Mouse (Mus musculus): ENCODE measurements around the gene Cox17.
A peak's percentile ranks its signal among the peaks of the same experiment; 100 is the strongest.

Cox17 gene

DNA sequence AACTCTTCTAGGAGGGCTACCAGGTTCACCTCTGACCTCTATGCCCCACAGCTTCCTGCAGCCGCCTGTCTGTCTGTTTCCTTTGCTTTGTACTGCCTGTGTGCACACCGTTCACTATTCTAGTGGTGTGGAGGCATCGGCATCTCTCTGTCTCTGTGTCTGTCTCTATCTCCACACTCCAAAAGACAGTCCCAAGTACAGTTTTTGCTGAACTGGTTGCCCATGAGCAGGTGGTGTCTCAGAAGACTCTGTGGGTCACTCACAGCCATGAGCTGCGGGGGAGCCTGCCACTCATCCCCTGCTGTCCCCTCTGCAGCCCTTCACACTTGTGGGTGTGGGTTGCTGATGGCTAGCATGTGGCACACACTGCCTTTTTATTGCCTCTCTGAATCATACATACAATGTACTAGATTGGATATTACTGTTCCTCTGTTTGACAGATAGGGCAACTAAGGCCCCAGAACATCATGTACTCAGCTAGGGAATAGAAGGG is 23.2 kb downstream of the Cox17 start:
- DNase-seq (ENCODE audit: extremely low read depth, insufficient read length, low spot score), result no peak

DNA sequence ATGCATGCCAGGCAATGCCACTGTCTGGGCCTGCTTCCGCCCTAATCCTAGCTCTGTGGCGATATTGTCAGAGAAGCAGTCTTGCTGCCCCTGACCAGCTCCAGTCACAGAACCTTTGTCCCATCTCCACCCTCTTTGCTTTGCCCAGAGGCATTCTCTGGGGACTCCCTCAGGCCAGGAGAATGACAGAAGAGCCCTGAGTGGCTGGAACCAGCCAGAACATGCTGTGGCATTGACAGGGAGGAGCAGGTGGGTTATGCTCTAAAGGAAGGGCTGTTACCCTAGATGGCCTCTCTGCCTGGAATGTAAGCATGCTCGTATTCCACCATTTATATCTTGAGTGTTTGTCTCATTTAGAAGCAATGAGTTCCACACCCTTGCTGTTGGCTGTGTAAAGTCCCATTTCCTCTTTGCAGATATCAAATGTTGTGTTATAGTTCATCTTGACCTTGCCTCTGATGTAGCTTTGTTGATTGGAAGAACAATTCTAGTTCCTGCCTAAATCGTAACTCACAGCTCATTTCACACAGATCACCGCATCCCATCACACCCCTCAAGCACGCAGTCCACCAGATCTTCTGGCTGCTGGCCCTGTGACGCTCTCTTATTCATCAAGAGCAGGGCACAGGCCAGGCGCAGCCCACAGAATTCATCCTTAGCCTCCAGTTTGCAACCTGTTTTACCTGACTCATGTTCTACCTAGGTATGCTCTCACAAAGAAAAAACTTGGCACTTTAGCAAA is 24.0 kb downstream of the Cox17 start:
- DNase-seq (ENCODE audit: extremely low read depth, insufficient read length, low spot score), result no peak

GRCm38 (mm10) chr16:38371705-38372296 is 25.0 kb downstream of the Cox17 start:
- DNase-seq (ENCODE audit: extremely low read depth, insufficient read length, low spot score), result no peak

GRCm38 (mm10) chr16:38372876-38373275 is 26.1 kb downstream of the Cox17 start:
- DNase-seq (ENCODE audit: extremely low read depth, insufficient read length, low spot score), result no peak

- DNase-seq (ENCODE audit: extremely low read depth, insufficient read length, low spot score), result no peak
Observed at GRCm38 (mm10) chr16:38373439-38373838, 26.6 kb downstream of the Cox17 start.

- no peak for DNase-seq (ENCODE audit: extremely low read depth, insufficient read length, low spot score)
Observed at GRCm38 (mm10) chr16:38373941-38374340, 27.1 kb downstream of the Cox17 start.

DNA sequence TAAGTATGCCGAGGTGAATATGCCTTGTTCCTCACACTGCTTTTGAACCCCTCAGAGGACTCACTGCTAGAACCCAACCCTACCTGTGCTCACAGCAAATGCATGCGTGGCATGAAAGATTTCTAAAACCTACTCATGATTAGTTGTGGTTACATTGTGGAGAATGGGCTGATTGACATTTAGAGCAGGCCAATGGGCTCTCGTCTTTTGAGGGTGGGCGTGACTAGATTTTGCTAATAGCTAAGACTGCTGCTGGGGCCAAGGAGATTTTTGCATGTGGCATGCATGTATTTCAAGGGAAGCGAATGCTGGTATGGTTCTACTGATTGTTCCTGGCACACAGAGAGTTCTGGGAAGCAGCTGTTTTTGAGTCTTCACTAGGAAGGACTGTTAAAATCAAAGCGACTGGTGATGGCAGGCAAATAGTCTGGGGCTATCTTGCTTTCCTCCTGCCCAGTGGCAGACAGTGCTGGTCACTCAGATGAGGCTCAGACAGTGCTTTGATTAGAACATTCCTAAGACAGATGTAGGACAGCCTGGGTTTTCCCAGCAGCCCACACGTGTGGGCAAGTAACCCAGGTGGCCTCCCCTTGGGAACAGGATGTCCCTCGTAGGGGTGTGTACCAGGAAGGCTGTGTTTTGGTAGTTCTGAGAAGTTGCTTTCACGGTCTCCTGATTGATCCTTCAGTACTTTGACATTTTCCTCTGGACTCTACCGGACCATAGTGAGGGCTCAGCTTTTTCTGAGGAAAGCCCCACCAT is 27.8 kb downstream of the Cox17 start:
- DNase-seq (ENCODE audit: extremely low read depth, insufficient read length, low spot score), result no peak

DNA sequence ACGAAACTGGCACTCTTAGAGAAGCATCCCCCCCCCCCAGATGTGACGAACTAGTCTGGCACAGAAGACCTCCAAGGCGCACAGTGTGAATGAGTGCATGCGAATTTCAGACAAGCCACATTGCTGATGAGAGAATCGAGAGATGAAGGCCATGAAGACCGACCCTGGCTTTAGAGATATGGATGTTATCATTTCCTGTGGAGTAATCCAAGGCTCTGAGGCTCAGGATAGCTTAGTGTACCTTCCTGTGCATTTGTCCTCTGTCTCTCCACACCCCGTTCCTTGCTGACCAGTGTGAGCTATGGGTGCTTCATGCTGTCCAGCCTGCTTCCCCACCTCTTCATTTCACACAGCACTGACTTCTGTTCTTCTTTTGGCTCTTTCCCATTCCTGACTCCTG is 28.4 kb downstream of the Cox17 start:
- no peak for DNase-seq (ENCODE audit: extremely low read depth, insufficient read length, low spot score)

DNA sequence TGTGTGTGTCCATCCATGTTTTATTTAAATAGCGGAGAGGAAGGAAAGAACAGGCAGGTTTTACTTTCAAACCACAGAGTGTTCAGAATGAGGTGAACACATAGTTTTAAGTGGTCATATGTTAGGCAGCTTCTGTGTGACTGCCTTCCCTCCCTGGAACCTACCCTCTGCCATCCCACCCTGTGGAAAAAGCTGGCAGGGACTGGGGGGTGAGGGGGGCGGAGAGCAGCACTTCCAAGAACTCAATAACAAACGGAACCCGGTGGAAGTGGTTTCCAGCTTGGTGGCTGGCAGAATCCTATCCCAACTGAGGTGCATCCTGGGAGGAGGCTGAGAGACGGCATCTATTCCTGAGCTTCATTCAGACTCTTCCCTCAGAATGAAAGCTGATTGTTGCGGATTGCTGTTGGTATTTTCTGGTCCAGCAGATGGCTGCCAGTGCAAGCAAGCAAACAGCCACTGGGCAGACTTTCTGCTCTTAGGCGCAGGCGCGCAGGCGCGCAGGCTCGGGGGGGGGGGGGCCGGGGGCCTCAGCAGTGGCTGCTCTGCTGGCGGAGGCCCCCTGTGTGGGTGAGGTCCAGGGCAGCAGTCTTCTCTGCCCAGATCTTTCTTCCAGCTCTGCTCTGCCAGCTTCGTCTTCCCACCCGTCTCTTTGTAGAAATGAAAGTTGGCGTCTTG is 29.5 kb downstream of the Cox17 start:
- DNase-seq (ENCODE audit: extremely low read depth, insufficient read length, low spot score), result no peak

- DNase-seq (ENCODE audit: extremely low read depth, insufficient read length, low spot score), result no peak
Observed at GRCm38 (mm10) chr16:38376841-38377249, 30.1 kb downstream of the Cox17 start.

GRCm38 (mm10) chr16:38377546-38377945 is 30.8 kb downstream of the Cox17 start:
- no peak for DNase-seq (ENCODE audit: extremely low read depth, insufficient read length, low spot score)

GRCm38 (mm10) chr16:38378591-38378990 is 31.8 kb downstream of the Cox17 start:
- DNase-seq (ENCODE audit: extremely low read depth, insufficient read length, low spot score), result no peak

- DNase-seq (ENCODE audit: extremely low read depth, insufficient read length, low spot score), result no peak
Observed at GRCm38 (mm10) chr16:38379088-38379487, 32.3 kb downstream of the Cox17 start.

GRCm38 (mm10) chr16:38379493-38379892 is 32.7 kb downstream of the Cox17 start:
- DNase-seq (ENCODE audit: extremely low read depth, insufficient read length, low spot score), result no peak

DNA sequence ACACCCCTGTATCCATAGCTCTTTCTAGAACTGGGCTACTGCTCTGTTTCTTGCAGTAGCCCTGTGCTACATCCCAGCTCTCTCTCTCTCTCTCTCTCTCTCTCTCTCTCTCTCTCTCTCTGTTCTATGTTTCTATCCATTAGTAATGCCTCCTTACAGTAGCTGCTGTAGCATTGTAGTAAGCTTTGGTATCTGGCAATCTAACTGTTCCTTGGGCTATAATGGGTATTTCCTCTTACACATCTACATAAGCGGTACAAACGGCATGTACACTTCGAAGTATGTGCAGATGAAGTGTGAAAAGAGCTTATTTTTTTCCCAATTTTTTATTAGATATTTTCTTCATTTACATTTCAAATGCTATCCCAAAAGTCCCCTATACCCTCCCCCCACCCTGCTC is 33.1 kb downstream of the Cox17 start:
- no peak for DNase-seq (ENCODE audit: extremely low read depth, insufficient read length, low spot score)

DNA sequence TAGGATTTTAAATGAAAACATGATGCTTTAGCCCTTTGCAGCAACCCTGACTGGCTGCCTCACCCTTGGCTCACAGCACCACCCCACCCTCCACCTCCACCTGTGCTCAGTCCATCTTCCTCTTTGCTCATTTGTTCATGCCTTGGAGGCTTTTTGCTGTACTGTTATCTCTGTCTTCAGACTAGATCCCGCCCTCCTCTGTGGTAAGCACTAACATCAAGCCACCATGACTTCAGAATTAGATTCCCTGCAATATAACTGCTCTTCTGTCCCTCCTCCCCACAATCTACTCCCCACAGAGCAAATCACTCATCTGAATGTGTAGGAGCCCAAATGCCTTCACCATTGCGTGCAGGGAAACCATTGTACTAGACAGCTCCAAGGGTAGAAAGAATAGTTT is 36.9 kb downstream of the Cox17 start:
- DNase-seq (ENCODE audit: extremely low read depth, insufficient read length, low spot score), result no peak

DNA sequence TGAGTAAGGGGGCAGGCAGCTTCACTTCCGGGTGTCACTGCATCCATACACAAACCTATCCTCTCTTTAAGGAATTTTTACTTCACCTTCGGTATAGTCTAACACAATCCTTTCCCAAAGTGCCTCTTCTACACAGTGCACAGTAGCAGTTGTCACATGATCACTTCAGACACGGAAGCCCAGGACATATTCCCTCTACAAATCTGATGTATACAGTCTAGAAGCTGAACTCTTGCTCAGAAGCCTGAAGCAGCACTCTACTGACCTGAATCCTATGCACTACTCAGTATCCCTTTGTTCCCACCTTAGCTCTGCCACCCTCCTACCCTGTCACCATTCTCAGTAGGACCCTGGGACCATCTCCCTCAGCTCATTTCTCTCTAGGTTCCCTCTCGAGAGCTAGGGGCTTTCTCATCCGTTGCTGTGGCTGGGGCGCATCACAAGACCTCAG is 38.4 kb downstream of the Cox17 start:
- no peak for DNase-seq (ENCODE audit: extremely low read depth, insufficient read length, low spot score)

- DNase-seq (ENCODE audit: extremely low read depth, insufficient read length, low spot score), result peak; percentile 16
Observed at GRCm38 (mm10) chr16:38385700-38386099, 38.9 kb downstream of the Cox17 start.

- DNase-seq (ENCODE audit: extremely low read depth, insufficient read length, low spot score), result no peak
Observed at GRCm38 (mm10) chr16:38387389-38387788, 40.6 kb downstream of the Cox17 start.

- DNase-seq (ENCODE audit: extremely low read depth, insufficient read length, low spot score), result no peak
Observed at GRCm38 (mm10) chr16:38388757-38389156, 42.0 kb downstream of the Cox17 start.

Measured in 3134 (cell line).